Mouse (Mus musculus): ENCODE measurements at regions not wholly inside any gene's neighbourhood (a gene's known extent, or its start where the extent isn't known, plus 50 kb on each side); places are given as distances from the start of the nearest gene placed in this dataset.
A peak's percentile ranks its signal among the peaks of the same experiment; 100 is the strongest.

DNA sequence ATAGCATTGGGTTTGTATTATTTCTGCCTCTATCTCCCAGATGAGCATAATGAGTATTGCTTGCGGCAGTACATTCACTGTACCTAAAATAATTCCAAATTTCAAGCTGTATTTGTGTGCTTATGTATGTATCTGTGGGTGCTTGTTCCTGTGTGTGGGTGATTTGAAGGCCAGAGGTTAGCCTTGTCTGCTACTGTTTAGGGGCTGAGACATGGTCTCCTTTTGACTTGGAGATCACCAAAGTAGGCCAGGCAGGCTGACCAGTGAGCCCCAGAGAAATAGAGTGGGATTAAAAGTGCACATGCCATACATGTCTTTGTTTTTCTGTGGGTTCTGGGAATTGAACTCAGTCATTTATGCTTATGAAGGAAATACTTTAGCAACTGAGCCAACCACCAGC is 355.6 kb upstream of the Nrp1 start:
- H3K27me3 ChIP-seq (ENCODE audit: control insufficient read depth, insufficient read depth, insufficient read length): no peaks in the 10 kb centered on the region
- H3ac ChIP-seq (ENCODE audit: control insufficient read depth, insufficient read length): no peak overlapping the region
- no peaks in the 10 kb centered on the region for H3K79me2 ChIP-seq (ENCODE audit: control insufficient read depth, insufficient read depth)
- H3K4me3 ChIP-seq: no peak overlapping the region
- H3K4me2 ChIP-seq (ENCODE audit: low read depth): no peak overlapping the region
- TF ChIP-seq REST (IDR thresholded peaks at IDR 0.05; ENCODE audit: insufficient read depth, insufficient read length) (no peak), MYOD1 (IDR thresholded peaks at IDR 0.05; ENCODE audit: control insufficient read depth in 1 of 3, insufficient read length in 2 of 3, low read depth in 2 of 3) (no peak), MYOG (IDR thresholded peaks at IDR 0.05; ENCODE audit: control insufficient read depth in 1 of 3, insufficient read depth in 1 of 3, insufficient read length in 2 of 3, low read depth in 2 of 3) (no peak), CEBPB (IDR thresholded peaks at IDR 0.05; ENCODE audit: insufficient read depth, poor library complexity, severe bottlenecking) (no peak), SRF (IDR thresholded peaks at IDR 0.05; ENCODE audit: control insufficient read depth, insufficient read length, low read depth) (no peak), E2F4 (IDR thresholded peaks at IDR 0.05; ENCODE audit: insufficient read depth) (no peak), POLR2A (IDR thresholded peaks at IDR 0.05; ENCODE audit: insufficient read length, low read depth) (no peak), MAX (IDR thresholded peaks at IDR 0.05; ENCODE audit: low read depth) (no peak)
- no peaks in the 10 kb centered on the region for H3K36me3 ChIP-seq (ENCODE audit: control insufficient read depth, insufficient read depth)

DNA sequence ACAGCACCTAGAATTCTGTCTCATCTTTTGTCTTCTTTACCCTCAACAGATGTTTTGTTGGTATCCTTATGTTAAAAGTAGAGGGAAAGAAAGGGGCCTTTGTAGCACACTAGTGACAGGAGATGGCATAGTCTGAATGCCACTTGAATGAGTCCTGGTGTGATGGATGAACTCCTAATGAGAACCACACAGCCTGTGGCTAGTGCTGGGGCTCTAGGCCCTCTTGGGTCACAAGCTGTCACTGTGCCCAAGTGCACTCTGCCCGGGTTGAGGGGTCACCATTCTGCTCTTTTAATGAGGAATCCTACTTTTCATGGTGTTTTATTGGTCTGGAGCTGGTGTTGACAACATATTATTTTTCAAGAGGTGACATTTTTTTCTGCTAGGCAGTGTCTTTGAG is 355.0 kb upstream of the Nrp1 start:
- H3K4me2 ChIP-seq (ENCODE audit: low read depth): no peak overlapping the region
- no peaks in the 10 kb centered on the region for H3K27me3 ChIP-seq (ENCODE audit: control insufficient read depth, insufficient read depth, insufficient read length)
- H3K79me2 ChIP-seq (ENCODE audit: control insufficient read depth, insufficient read depth): no peaks in the 10 kb centered on the region
- H3K4me3 ChIP-seq: no peak overlapping the region
- TF ChIP-seq TCF12 (IDR thresholded peaks at IDR 0.05; ENCODE audit: insufficient read depth, poor library complexity, severe bottlenecking) (no peak), SRF (IDR thresholded peaks at IDR 0.05; ENCODE audit: control insufficient read depth, insufficient read length, low read depth) (no peak), POLR2AphosphoS2 (IDR thresholded peaks at IDR 0.05; ENCODE audit: insufficient read length, low read depth) (no peak), USF1 (IDR thresholded peaks at IDR 0.05; ENCODE audit: low read depth) (no peak), MYOD1 (IDR thresholded peaks at IDR 0.05; ENCODE audit: control insufficient read depth in 1 of 3, insufficient read length in 2 of 3, low read depth in 2 of 3) (no peak), CEBPB (IDR thresholded peaks at IDR 0.05; ENCODE audit: insufficient read depth, poor library complexity, severe bottlenecking) (no peak), MYOG (IDR thresholded peaks at IDR 0.05; ENCODE audit: control insufficient read depth in 1 of 3, insufficient read depth in 1 of 3, insufficient read length in 2 of 3, low read depth in 2 of 3) (no peak), POLR2A (IDR thresholded peaks at IDR 0.05; ENCODE audit: insufficient read length, low read depth) (no peak), REST (IDR thresholded peaks at IDR 0.05; ENCODE audit: insufficient read depth, insufficient read length) (no peak), MAX (IDR thresholded peaks at IDR 0.05; ENCODE audit: low read depth) (no peak), E2F4 (IDR thresholded peaks at IDR 0.05; ENCODE audit: insufficient read depth) (no peak)
- no peak overlapping the region for H3ac ChIP-seq (ENCODE audit: control insufficient read depth, insufficient read length)
- no peaks in the 10 kb centered on the region for H3K36me3 ChIP-seq (ENCODE audit: control insufficient read depth, insufficient read depth)

DNA sequence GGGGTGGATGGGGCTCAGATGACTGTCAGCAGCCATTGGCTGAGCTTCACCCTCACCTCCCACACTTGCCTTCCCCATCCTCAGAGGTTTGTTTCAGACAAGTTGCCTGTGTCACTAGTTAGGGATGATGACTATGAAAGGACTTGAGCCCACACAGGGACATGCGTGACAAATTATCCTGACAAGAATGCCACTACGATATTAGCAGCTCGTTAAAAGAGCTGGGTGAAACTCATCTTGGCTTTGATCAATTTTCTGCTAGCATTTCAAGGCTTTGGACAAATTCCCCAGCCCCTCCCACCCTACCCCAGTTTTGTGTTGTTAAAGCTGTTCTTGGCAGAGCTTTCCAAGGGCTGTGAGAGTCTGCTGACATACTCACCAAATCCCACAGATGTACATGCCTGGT is 354.5 kb upstream of the Nrp1 start:
- TF ChIP-seq POLR2A (IDR thresholded peaks at IDR 0.05; ENCODE audit: insufficient read length, low read depth) (no peak), TCF12 (IDR thresholded peaks at IDR 0.05; ENCODE audit: insufficient read depth, poor library complexity, severe bottlenecking) (no peak)
- no peak overlapping the region for H3ac ChIP-seq (ENCODE audit: control insufficient read depth, insufficient read length)
- H3K27me3 ChIP-seq (ENCODE audit: control insufficient read depth, insufficient read depth, insufficient read length): no peaks in the 10 kb centered on the region
- no peaks in the 10 kb centered on the region for H3K79me2 ChIP-seq (ENCODE audit: control insufficient read depth, insufficient read depth)
- no peak overlapping the region for H3K4me3 ChIP-seq
- H3K36me3 ChIP-seq (ENCODE audit: control insufficient read depth, insufficient read depth): no peaks in the 10 kb centered on the region
- H3K4me2 ChIP-seq (ENCODE audit: low read depth): no peak overlapping the region

DNA sequence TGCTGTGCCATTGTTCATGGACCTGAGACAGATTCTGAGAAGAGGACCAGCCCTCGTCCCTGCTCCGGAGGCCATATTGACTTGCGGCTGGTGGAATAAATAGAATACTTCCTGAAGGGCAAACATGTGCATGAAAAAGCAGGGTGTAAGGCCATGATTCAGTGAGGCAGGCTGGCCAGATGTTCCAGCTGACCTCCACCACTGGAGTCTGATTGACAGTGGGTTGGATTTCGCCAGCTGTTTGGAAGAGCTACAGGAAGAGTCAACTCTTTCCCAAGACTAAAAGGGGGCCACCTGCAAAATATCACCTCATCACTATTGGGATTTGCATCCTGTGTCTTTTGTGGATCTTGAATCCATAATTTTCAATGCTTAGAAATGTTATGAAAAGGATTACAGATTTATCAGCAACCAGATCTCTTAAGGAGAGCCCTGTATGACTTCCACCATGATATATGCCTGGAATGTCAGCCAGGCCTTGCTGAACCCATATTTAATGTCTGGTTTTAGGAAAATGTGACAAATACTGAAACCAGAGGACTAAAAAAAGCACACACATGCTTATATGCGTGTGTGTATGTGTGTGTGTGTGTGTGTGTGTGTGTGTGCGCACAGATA is 348.9 kb upstream of the Nrp1 start:
- Histone ChIP-seq H3K27me3 (ENCODE audit: control insufficient read depth, insufficient read depth, insufficient read length) (no peaks in the 10 kb centered on the region), H3K4me2 (ENCODE audit: low read depth) (no peak overlapping the region), H3K36me3 (ENCODE audit: control insufficient read depth, insufficient read depth) (no peaks in the 10 kb centered on the region), H3K4me3 (no peak overlapping the region), H3ac (ENCODE audit: control insufficient read depth, insufficient read length) (no peak overlapping the region), H3K79me2 (ENCODE audit: control insufficient read depth, insufficient read depth) (no peaks in the 10 kb centered on the region)
- TF ChIP-seq MYOG (IDR thresholded peaks at IDR 0.05; ENCODE audit: control insufficient read depth in 1 of 3, insufficient read depth in 1 of 3, insufficient read length in 2 of 3, low read depth in 2 of 3) (no peak), MYOD1 (IDR thresholded peaks at IDR 0.05; ENCODE audit: control insufficient read depth in 1 of 3, insufficient read length in 2 of 3, low read depth in 2 of 3) (peak in 1 of 3 experiments; percentile 20)

DNA sequence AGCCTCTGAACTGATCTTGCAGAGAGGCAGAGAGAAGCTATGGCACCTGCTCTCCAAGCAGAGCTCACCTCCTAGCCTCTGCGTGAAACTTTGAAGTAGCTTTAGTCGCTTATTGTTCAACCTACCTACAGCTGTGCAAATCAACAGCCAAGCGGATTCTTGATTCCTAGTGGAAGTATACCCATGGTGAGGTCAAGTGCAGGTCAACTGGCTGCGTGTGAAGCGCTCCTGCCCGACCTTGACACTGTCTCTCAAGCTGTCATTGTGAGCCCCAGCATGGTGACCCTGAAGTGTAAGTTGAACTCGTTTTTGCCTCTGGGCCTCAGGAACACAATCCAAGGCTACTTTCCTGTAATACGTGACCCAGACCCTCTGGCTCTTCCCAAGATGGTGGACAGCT is 341.2 kb upstream of the Nrp1 start:
- H3K4me2 ChIP-seq (ENCODE audit: low read depth): no peak overlapping the region
- no peak overlapping the region for H3ac ChIP-seq (ENCODE audit: control insufficient read depth, insufficient read length)
- no peak overlapping the region for H3K4me3 ChIP-seq
- no peaks in the 10 kb centered on the region for H3K79me2 ChIP-seq (ENCODE audit: control insufficient read depth, insufficient read depth)
- TF ChIP-seq POLR2AphosphoS2 (IDR thresholded peaks at IDR 0.05; ENCODE audit: insufficient read length, low read depth) (no peak), MYOG (IDR thresholded peaks at IDR 0.05; ENCODE audit: control insufficient read depth in 1 of 3, insufficient read depth in 1 of 3, insufficient read length in 2 of 3, low read depth in 2 of 3) (no peak), E2F4 (IDR thresholded peaks at IDR 0.05; ENCODE audit: insufficient read depth) (no peak), REST (IDR thresholded peaks at IDR 0.05; ENCODE audit: insufficient read depth, insufficient read length) (no peak), POLR2A (IDR thresholded peaks at IDR 0.05; ENCODE audit: insufficient read length, low read depth) (no peak), CEBPB (IDR thresholded peaks at IDR 0.05; ENCODE audit: insufficient read depth, poor library complexity, severe bottlenecking) (no peak)
- no peaks in the 10 kb centered on the region for H3K36me3 ChIP-seq (ENCODE audit: control insufficient read depth, insufficient read depth)
- H3K27me3 ChIP-seq (ENCODE audit: control insufficient read depth, insufficient read depth, insufficient read length): no peaks in the 10 kb centered on the region

Measured in myocyte (in vitro differentiated cells).